ENCODE assay signal across 23 mouse cellular contexts in genomic region chr17:87737144-87737543, GRCm38 (mm10).
DNase-seq lines count a peak whose midpoint lies in the region; ATAC-seq and TF ChIP-seq lines count a peak whose summit lies in the region.
"Had no signal": no experiment of that assay in that cellular context is flagged by ENCODE, and none has a peak within 500 bp of the region (broad histone marks: within the 10 kb centered on the region; RNA-seq: fewer than 3 reads in every experiment).

No protein-coding gene starts in this region.

- 0 out of 2 replicates have a peak, but pooled peaks have one; percentile 27 for ATAC-seq in hindbrain, embryonic 11.5 days (ENCODE audit: low FRiP score)
- no peak for ATAC-seq in hindbrain, embryonic 14.5 days (ENCODE audit: low FRiP score)
- no peak for ATAC-seq in megakaryocyte progenitor cell, adult 5-6 weeks (replicated peaks; ENCODE audit: poor library complexity)
- ATAC-seq: activated CD4-positive, CD25-positive, alpha-beta regulatory T cell, adult 4 months; CD4-positive, CD25-positive, alpha-beta regulatory T cell, adult 4 months; forebrain, embryonic 13.5 days; intestine, embryonic 16.5 days had no signal

- no peak for TF ChIP-seq CTCF in CH12.LX (conservative IDR thresholded peaks at IDR 0.05 in 1 of 2, IDR thresholded peaks at IDR 0.05 in 1 of 2; ENCODE audit: low read depth in 2 of 2, low read length in 2 of 2)
- no peak for TF ChIP-seq CTCF in brain, embryonic 14.5 days (IDR thresholded peaks at IDR 0.05; ENCODE audit: borderline replicate concordance, extremely low read depth, insufficient read depth, insufficient read length)

- TF ChIP-seq RAD21 in CH12.LX (IDR thresholded peaks at IDR 0.05; ENCODE audit: low read depth, low read length), result no peak

- no peak for DNase-seq in hindbrain, embryonic 11.5 days (ENCODE audit: low spot score)
- DNase-seq in hindbrain, embryonic 14.5 days (ENCODE audit: low spot score), result no peak
- DNase-seq in CH12.LX (ENCODE audit: extremely low read depth), result no peak
- no peak for DNase-seq in ES-E14 (ENCODE audit: low read depth, low spot score)
- DNase-seq in brain, embryonic 14.5 days (ENCODE audit: low read depth), result peak; percentile 15
- no peak for DNase-seq in layer of hippocampus, adult 11-12 months (ENCODE audit: low spot score)
- DNase-seq: adrenal gland, postnatal 14 days; B cell, adult 2 months; cerebellum, adult 18-20 months; cerebellum, postnatal 10 days; gastrocnemius, postnatal 36 days; heart, adult 18-20 months; heart, postnatal 14 days; kidney, adult 2 months had no signal

- no peak overlapping the region for H3K4me2 ChIP-seq in hindbrain, embryonic 11.5 days (replicated peaks; ENCODE audit: low read depth, low read length)
- no peak overlapping the region for H3K4me2 ChIP-seq in hindbrain, embryonic 14.5 days (replicated peaks)
- no peak overlapping the region for H3K4me2 ChIP-seq in CH12.LX (ENCODE audit: insufficient read depth, low read depth, poor library complexity, severe bottlenecking)
- H3K4me2 ChIP-seq: embryonic facial prominence, embryonic 12.5 days; forebrain, embryonic 13.5 days; heart, embryonic 15.5 days; hindbrain, embryonic 15.5 days had no signal

- TF ChIP-seq POLR2A in CH12.LX (IDR thresholded peaks at IDR 0.05; ENCODE audit: low read depth, low read length), result no peak
- TF ChIP-seq POLR2A in brain, embryonic 14.5 days (IDR thresholded peaks at IDR 0.05; ENCODE audit: borderline replicate concordance, extremely low read depth, insufficient read depth, insufficient read length, poor library complexity, severe bottlenecking), result no peak

- no peak overlapping the region for H3K4me3 ChIP-seq in hindbrain, embryonic 11.5 days (ENCODE audit: low read depth, low read length)
- H3K4me3 ChIP-seq in hindbrain, embryonic 14.5 days (replicated peaks; ENCODE audit: low read length), result no peak overlapping the region
- H3K4me3 ChIP-seq in CH12.LX (replicated peaks in 1 of 3; ENCODE audit: low read depth in 2 of 3, low read length in 2 of 3, poor library complexity in 1 of 3) (no peak overlapping the region), ES-E14 (ENCODE audit: insufficient read depth in 1 of 2, low read depth in 1 of 2, low read length in 2 of 2, poor library complexity in 1 of 2, severe bottlenecking in 1 of 2) (no peak overlapping the region)
- H3K4me3 ChIP-seq: embryonic facial prominence, embryonic 12.5 days; forebrain, embryonic 13.5 days; heart, embryonic 10.5 days; heart, embryonic 15.5 days; hindbrain, embryonic 15.5 days had no signal

- no peaks in the 10 kb centered on the region for H3K4me1 ChIP-seq in hindbrain, embryonic 11.5 days (replicated peaks; ENCODE audit: control insufficient read depth, insufficient read depth, low read length)
- no peaks in the 10 kb centered on the region for H3K4me1 ChIP-seq in hindbrain, embryonic 14.5 days (replicated peaks; ENCODE audit: control insufficient read depth, insufficient read depth, low read length)
- H3K4me1 ChIP-seq in CH12.LX (ENCODE audit: control insufficient read depth in 1 of 2, insufficient read depth in 2 of 2) (peaks cover 0 to 22% of the 10 kb centered on the region in 2 experiments; a peak in 2 of 4 replicates), ES-E14 (ENCODE audit: control insufficient read depth in 2 of 2, insufficient read depth in 2 of 2, low read length in 2 of 2, poor library complexity in 1 of 2) (no peaks in the 10 kb centered on the region)
- H3K4me1 ChIP-seq: embryonic facial prominence, embryonic 12.5 days; forebrain, embryonic 13.5 days; heart, embryonic 10.5 days; heart, embryonic 15.5 days; hindbrain, embryonic 15.5 days had no signal

- no peaks in the 10 kb centered on the region for H3K79me2 ChIP-seq in CH12.LX (replicated peaks; ENCODE audit: control insufficient read depth, extremely low read depth, insufficient read depth, poor library complexity, severe bottlenecking)

- dilution Hi-C loops in CH12.LX (cut with MboI; ENCODE audit: extremely low pct_ligation_motif_present, extremely low pct_unique_long_range_greater_than_20kb, low sequenced_read_pairs), result no loop called here

- in situ Hi-C loops in CH12.LX (cut with MboI; ENCODE audit: low pct_ligation_motif_present, low pct_unique_long_range_greater_than_20kb, low sequenced_read_pairs) (no loop called here), ES-E14 (cut with MboI; ENCODE audit: low sequenced_read_pairs in 2 of 2, unreplicated experiment in 2 of 2) (no loop called here)

- WGBS in hindbrain, embryonic 11.5 days, result 80% methylated on average over 3 of the region's 3 CpGs
- WGBS in hindbrain, embryonic 14.5 days, result 81% methylated on average over 3 of the region's 3 CpGs

- no peaks in the 10 kb centered on the region for H3K36me3 ChIP-seq in hindbrain, embryonic 11.5 days (ENCODE audit: control insufficient read depth, insufficient read depth, low read length)
- H3K36me3 ChIP-seq in hindbrain, embryonic 14.5 days (replicated peaks; ENCODE audit: control insufficient read depth, insufficient read depth), result no peaks in the 10 kb centered on the region
- no peaks in the 10 kb centered on the region for H3K36me3 ChIP-seq in CH12.LX (replicated peaks in 1 of 2; ENCODE audit: control insufficient read depth in 1 of 2, insufficient read depth in 1 of 2, low read length in 1 of 2)
- no peaks in the 10 kb centered on the region for H3K36me3 ChIP-seq in ES-E14 (ENCODE audit: control insufficient read depth, insufficient read depth, low read length, poor library complexity, severe bottlenecking)
- H3K36me3 ChIP-seq: embryonic facial prominence, embryonic 12.5 days; heart, embryonic 10.5 days; heart, embryonic 15.5 days; hindbrain, embryonic 15.5 days had no signal

- no peak overlapping the region for H3K9ac ChIP-seq in hindbrain, embryonic 11.5 days (ENCODE audit: low read depth, low read length)
- H3K9ac ChIP-seq in hindbrain, embryonic 14.5 days, result no peak overlapping the region
- H3K9ac ChIP-seq in CH12.LX (ENCODE audit: insufficient read depth, low read depth) (no peak overlapping the region), ES-E14 (ENCODE audit: insufficient read depth, low read depth, low read length, poor library complexity, severe bottlenecking) (no peak overlapping the region)
- H3K9ac ChIP-seq: embryonic facial prominence, embryonic 12.5 days; forebrain, embryonic 13.5 days; heart, embryonic 15.5 days; hindbrain, embryonic 15.5 days had no signal

- H3K9me3 ChIP-seq in hindbrain, embryonic 11.5 days (ENCODE audit: control insufficient read depth, low read length), result no peaks in the 10 kb centered on the region
- H3K9me3 ChIP-seq in hindbrain, embryonic 14.5 days (ENCODE audit: control insufficient read depth, low read length), result no peaks in the 10 kb centered on the region
- H3K9me3 ChIP-seq in CH12.LX (replicated peaks; ENCODE audit: low read length) (no peaks in the 10 kb centered on the region), ES-E14 (ENCODE audit: control insufficient read depth, insufficient read depth, low read depth, low read length) (no peaks in the 10 kb centered on the region)
- H3K9me3 ChIP-seq: embryonic facial prominence, embryonic 12.5 days; forebrain, embryonic 13.5 days; heart, embryonic 10.5 days; heart, embryonic 15.5 days; hindbrain, embryonic 15.5 days had no signal

- H3K27me3 ChIP-seq in hindbrain, embryonic 11.5 days (ENCODE audit: control insufficient read depth, insufficient read depth, low read length), result no peaks in the 10 kb centered on the region
- no peaks in the 10 kb centered on the region for H3K27me3 ChIP-seq in hindbrain, embryonic 14.5 days (ENCODE audit: control insufficient read depth, insufficient read depth, low read length)
- no peaks in the 10 kb centered on the region for H3K27me3 ChIP-seq in CH12.LX (replicated peaks)
- H3K27me3 ChIP-seq: forebrain, embryonic 13.5 days; hindbrain, embryonic 15.5 days had no signal

- no peak for TF ChIP-seq EP300 in CH12.LX (IDR thresholded peaks at IDR 0.05; ENCODE audit: low read length)

- no peak overlapping the region for H3K27ac ChIP-seq in hindbrain, embryonic 11.5 days (ENCODE audit: low read depth, low read length)
- H3K27ac ChIP-seq in hindbrain, embryonic 14.5 days, result no peak overlapping the region
- H3K27ac ChIP-seq in CH12.LX (ENCODE audit: insufficient read depth, low read depth) (no peak overlapping the region), ES-E14 (ENCODE audit: insufficient read depth, low read depth, low read length, poor library complexity, severe bottlenecking) (no peak overlapping the region)
- H3K27ac ChIP-seq: embryonic facial prominence, embryonic 12.5 days; forebrain, embryonic 13.5 days; heart, embryonic 10.5 days; heart, embryonic 15.5 days; hindbrain, embryonic 15.5 days had no signal

TF ChIP-seq in CH12.LX, 34 proteins besides CTCF, POLR2A, EP300 and RAD21:
- TF ChIP-seq HCFC1 (IDR thresholded peaks at IDR 0.05; ENCODE audit: low read depth, low read length) (peak; percentile 69), SMC3 (IDR thresholded peaks at IDR 0.05; ENCODE audit: low read depth, low read length) (no peak)

TF ChIP-seq in ES-E14, 5 proteins besides CTCF, POLR2A, EP300 and RAD21:
- TF ChIP-seq HCFC1 (IDR thresholded peaks at IDR 0.05; ENCODE audit: borderline replicate concordance, insufficient read depth, low read length), result peak; percentile 87
- TF ChIP-seq ZNF384 (IDR thresholded peaks at IDR 0.05; ENCODE audit: low read depth, low read length), result no peak
- TF ChIP-seq CHD2 (IDR thresholded peaks at IDR 0.05; ENCODE audit: low read depth, low read length), result no peak
